Mouse (Mus musculus): ENCODE data around the gene Tapbp. TPM values are rescaled to one million over a fixed set of nuclear protein-coding genes. Genes with fewer than 3 reads are reported as not detected.
"Not testable (repeated sequence)": the region's sequence is repeated elsewhere in the genome, so short reads cannot be mapped to it uniquely, and the experiment has no call there.

The Tapbp gene
- 22.1 and 22.3 TPM in 2 replicates for polyA plus RNA-seq (2012; rRNA removed)

- H3K4me1 ChIP-seq (ENCODE audit: control insufficient read depth, insufficient read depth, low read length), result no peaks in the 10 kb centered on the region
- TF ChIP-seq CTCF (IDR thresholded peaks at IDR 0.05; ENCODE audit: extremely low read depth, insufficient read depth, low read length) (no peak), POLR2A (IDR thresholded peaks at IDR 0.05; ENCODE audit: extremely low read depth, insufficient read depth, low read length) (peak; percentile 42; the same call in 1 of the 2 replicates)
- H3K4me3 ChIP-seq (ENCODE audit: insufficient read depth, low read length), result peak within 1 kb of the TSS; percentile 7
- H3K27ac ChIP-seq (ENCODE audit: insufficient read depth, low read length), result no peak within 1 kb of the TSS
Observed at GRCm38 (mm10) chr17:33915671-33916250, at the start of gene Tapbp, which contains the start of gene Zbtb22. TSS of gene Tapbp (plus strand) at chr17:33915899. TSS of gene Zbtb22 (plus strand) at chr17:33915904.

GRCm38 (mm10) chr17:33873537-33873936 lies 42.2 kb upstream of the Tapbp start, which contains the start of gene Gm7029:
TSS of gene Gm7029 (plus strand) at chr17:33873837.
- H3K4me3 ChIP-seq (ENCODE audit: insufficient read depth, low read length); H3K27ac ChIP-seq (ENCODE audit: insufficient read depth, low read length); H3K4me1 ChIP-seq (ENCODE audit: control insufficient read depth, insufficient read depth, low read length): not testable (repeated sequence)

GRCm38 (mm10) chr17:33874411-33874810 lies 41.3 kb upstream of the Tapbp start:
- Histone ChIP-seq H3K4me1 (ENCODE audit: control insufficient read depth, insufficient read depth, low read length) (no peaks in the 10 kb centered on the region), H3K27ac (ENCODE audit: insufficient read depth, low read length) (no peak overlapping the region), H3K4me3 (ENCODE audit: insufficient read depth, low read length) (no peak overlapping the region)
- no peak for TF ChIP-seq POLR2A (IDR thresholded peaks at IDR 0.05; ENCODE audit: extremely low read depth, insufficient read depth, low read length)
- no peak for TF ChIP-seq CTCF (IDR thresholded peaks at IDR 0.05; ENCODE audit: extremely low read depth, insufficient read depth, low read length)

- TF ChIP-seq CTCF (IDR thresholded peaks at IDR 0.05; ENCODE audit: extremely low read depth, insufficient read depth, low read length), result 0 out of 2 replicates have a peak, but pooled peaks have one; percentile 14
- not testable (repeated sequence) for H3K27ac ChIP-seq (ENCODE audit: insufficient read depth, low read length); H3K4me3 ChIP-seq (ENCODE audit: insufficient read depth, low read length); H3K4me1 ChIP-seq (ENCODE audit: control insufficient read depth, insufficient read depth, low read length)
Observed at GRCm38 (mm10) chr17:33875797-33876196, 39.9 kb upstream of the Tapbp start.

GRCm38 (mm10) chr17:33884320-33884719 lies 31.4 kb upstream of the Tapbp start:
- H3K4me1 ChIP-seq (ENCODE audit: control insufficient read depth, insufficient read depth, low read length); H3K4me3 ChIP-seq (ENCODE audit: insufficient read depth, low read length); H3K27ac ChIP-seq (ENCODE audit: insufficient read depth, low read length): not testable (repeated sequence)

- H3K4me3 ChIP-seq (ENCODE audit: insufficient read depth, low read length); H3K27ac ChIP-seq (ENCODE audit: insufficient read depth, low read length); H3K4me1 ChIP-seq (ENCODE audit: control insufficient read depth, insufficient read depth, low read length): not testable (repeated sequence)
Observed at GRCm38 (mm10) chr17:33887802-33888201, 27.9 kb upstream of the Tapbp start.

- H3K4me1 ChIP-seq (ENCODE audit: control insufficient read depth, insufficient read depth, low read length), result not testable (repeated sequence)
Observed at GRCm38 (mm10) chr17:33888230-33888629, 27.5 kb upstream of the Tapbp start.

GRCm38 (mm10) chr17:33889941-33890532 lies 25.7 kb upstream of the Tapbp start:
- peak overlapping the region; percentile 41 for H3K4me3 ChIP-seq (ENCODE audit: insufficient read depth, low read length)
- H3K27ac ChIP-seq (ENCODE audit: insufficient read depth, low read length); H3K4me1 ChIP-seq (ENCODE audit: control insufficient read depth, insufficient read depth, low read length): not testable (repeated sequence)

More at GRCm38 (mm10) chr17:33888230-33888629, 27.5 kb upstream of the Tapbp start:
- H3K27ac ChIP-seq (ENCODE audit: insufficient read depth, low read length); H3K4me3 ChIP-seq (ENCODE audit: insufficient read depth, low read length): not testable (repeated sequence)

- TF ChIP-seq CTCF (IDR thresholded peaks at IDR 0.05; ENCODE audit: extremely low read depth, insufficient read depth, low read length) (peak; percentile 94), POLR2A (IDR thresholded peaks at IDR 0.05; ENCODE audit: extremely low read depth, insufficient read depth, low read length) (no peak)
- Histone ChIP-seq H3K4me1 (ENCODE audit: control insufficient read depth, insufficient read depth, low read length) (no peaks in the 10 kb centered on the region), H3K27ac (ENCODE audit: insufficient read depth, low read length) (no peak within 1 kb of the TSS), H3K4me3 (ENCODE audit: insufficient read depth, low read length) (peak within 1 kb of the TSS; percentile 41)
Observed at GRCm38 (mm10) chr17:33890533-33891059, 25.1 kb upstream of the Tapbp start, which contains the start of gene Kifc1. TSS of gene Kifc1 (minus strand) at chr17:33890661.

- no peak overlapping the region for H3K27ac ChIP-seq (ENCODE audit: insufficient read depth, low read length)
- TF ChIP-seq CTCF (IDR thresholded peaks at IDR 0.05; ENCODE audit: extremely low read depth, insufficient read depth, low read length) (no peak), POLR2A (IDR thresholded peaks at IDR 0.05; ENCODE audit: extremely low read depth, insufficient read depth, low read length) (no peak)
- H3K4me1 ChIP-seq (ENCODE audit: control insufficient read depth, insufficient read depth, low read length), result no peaks in the 10 kb centered on the region
- no peak overlapping the region for H3K4me3 ChIP-seq (ENCODE audit: insufficient read depth, low read length)
Observed at GRCm38 (mm10) chr17:33891357-33891756, 24.3 kb upstream of the Tapbp start.

- not testable (repeated sequence) for H3K27ac ChIP-seq (ENCODE audit: insufficient read depth, low read length); H3K4me1 ChIP-seq (ENCODE audit: control insufficient read depth, insufficient read depth, low read length); H3K4me3 ChIP-seq (ENCODE audit: insufficient read depth, low read length)
Observed at GRCm38 (mm10) chr17:33891892-33892291, 23.8 kb upstream of the Tapbp start.

Measured in cortical plate, adult 2 months (tissue).